Mouse (Mus musculus): ENCODE results near the gene Mprip. TPM values are rescaled to one million over a fixed set of nuclear protein-coding genes. Genes with fewer than 3 reads are reported as not detected.

Gene Mprip
- total RNA-seq, 1 experiment from 2014 or later, result 142 TPM

DNA sequence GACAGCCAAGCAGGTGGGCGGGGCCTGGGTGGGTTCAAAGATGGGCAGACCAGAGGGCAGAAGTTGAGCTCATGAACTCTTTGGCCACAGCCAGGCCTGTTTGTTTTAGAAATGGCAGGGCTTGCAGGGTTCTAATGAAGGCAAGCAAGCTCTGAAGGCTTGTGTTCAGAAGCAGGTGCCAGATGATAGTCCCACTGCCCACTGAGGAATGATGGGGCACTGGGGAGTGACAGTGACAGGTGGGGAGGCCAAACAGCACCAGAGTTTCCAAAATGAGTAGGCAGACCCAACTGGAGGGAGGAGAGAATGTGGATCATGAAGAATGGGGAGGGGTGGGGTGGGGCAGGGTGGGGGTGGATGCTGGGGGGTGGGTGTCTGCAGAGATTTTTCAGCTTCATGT, 144.2 kb downstream of the Mprip start:
- ATAC-seq (replicated peaks in 1 of 2; ENCODE audit: insufficient read depth in 1 of 2, low FRiP score in 2 of 2, low TSS enrichment in 1 of 2, low read depth in 1 of 2, poor library complexity in 2 of 2, severe bottlenecking in 2 of 2), result no peak

DNA sequence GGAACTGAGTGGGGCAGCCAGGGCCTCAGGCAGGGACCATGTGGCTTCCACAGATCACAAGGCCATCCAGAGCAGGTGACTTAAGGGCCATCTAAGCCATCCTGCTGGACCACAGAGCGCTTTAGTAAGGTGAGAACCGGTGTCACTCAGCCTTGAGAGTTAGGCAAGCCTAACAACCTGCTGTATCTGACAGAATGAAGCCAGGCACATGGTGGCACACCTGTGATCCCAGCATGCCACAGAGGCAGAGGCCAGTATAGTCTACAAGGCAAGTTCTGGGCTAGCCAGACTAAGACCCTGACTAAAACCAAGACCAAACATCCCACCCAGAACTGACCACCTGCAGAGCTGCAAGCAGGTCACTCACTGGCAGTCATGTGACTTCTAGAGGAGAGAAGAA, 144.6 kb downstream of the Mprip start:
- no peak for ATAC-seq (replicated peaks in 1 of 2; ENCODE audit: insufficient read depth in 1 of 2, low FRiP score in 2 of 2, low TSS enrichment in 1 of 2, low read depth in 1 of 2, poor library complexity in 2 of 2, severe bottlenecking in 2 of 2)

DNA sequence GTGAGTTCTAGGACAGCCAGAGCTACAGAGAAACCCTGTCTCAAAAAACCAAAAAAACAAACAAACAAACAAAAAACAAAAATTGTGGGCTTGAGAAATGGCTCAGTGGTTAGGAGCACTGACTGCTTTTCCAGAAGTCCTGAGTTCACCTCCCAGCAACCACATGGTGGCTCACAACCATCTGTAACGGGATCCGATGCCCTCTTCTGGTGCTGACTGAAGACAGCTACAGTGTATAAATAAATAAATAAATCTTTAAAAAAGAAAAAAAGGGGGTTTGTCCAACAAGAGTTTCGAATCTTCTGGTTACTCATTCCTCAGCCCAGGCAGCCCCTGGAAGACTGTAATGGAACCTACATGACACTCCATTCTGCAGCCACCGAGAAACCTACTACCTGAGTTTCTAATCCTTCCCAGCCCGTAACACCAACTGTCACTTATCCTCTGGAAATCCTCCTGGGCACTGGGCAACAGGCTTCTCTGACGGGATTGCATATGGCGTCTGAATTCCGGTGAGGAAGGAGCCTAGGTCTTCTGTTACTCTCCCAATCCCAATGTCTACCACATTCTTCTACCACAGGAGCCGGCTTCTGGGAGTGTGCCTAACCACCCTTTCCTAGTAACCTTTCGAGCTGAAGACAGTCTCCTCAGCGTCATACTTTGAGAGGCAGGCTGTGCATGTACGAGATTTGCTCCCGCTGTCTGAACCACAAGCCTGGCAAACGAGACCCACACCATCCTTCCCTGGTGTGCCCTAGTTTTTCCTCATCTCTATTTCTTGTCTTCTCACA, 147.3 kb downstream of the Mprip start:
- ATAC-seq (replicated peaks in 1 of 2; ENCODE audit: insufficient read depth in 1 of 2, low FRiP score in 2 of 2, low TSS enrichment in 1 of 2, low read depth in 1 of 2, poor library complexity in 2 of 2, severe bottlenecking in 2 of 2), result no peak

DNA sequence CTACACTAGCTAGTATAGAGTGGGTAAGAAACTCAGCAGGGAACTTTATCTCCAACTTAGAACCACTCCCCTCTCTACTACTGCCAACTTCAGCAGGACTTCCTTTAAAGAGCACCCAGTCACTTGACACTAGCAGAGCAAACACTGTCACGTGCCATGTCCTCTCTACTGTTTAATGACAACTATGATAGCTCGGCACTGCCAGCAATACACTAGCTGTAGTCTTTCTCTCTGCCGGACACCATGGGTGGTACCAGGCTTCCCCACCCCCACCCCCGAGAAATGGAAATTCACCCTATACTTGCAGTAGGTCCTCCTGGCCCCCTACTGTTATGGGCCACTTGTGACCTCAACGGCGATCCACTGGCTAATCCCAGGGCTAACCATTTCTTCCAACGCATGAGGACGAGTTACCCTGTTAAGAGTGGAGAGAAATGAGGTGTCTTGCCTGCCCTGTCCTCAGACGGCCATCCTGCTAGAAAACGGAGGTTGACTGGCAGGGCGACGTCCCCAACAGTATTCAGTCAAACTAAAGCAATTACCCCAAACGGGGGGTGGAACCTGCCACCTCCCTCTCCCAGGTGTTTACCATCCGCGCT, 148.1 kb downstream of the Mprip start:
- peak; percentile 41 to 42 for ATAC-seq (replicated peaks in 1 of 2; ENCODE audit: insufficient read depth in 1 of 2, low FRiP score in 2 of 2, low TSS enrichment in 1 of 2, low read depth in 1 of 2, poor library complexity in 2 of 2, severe bottlenecking in 2 of 2)

DNA sequence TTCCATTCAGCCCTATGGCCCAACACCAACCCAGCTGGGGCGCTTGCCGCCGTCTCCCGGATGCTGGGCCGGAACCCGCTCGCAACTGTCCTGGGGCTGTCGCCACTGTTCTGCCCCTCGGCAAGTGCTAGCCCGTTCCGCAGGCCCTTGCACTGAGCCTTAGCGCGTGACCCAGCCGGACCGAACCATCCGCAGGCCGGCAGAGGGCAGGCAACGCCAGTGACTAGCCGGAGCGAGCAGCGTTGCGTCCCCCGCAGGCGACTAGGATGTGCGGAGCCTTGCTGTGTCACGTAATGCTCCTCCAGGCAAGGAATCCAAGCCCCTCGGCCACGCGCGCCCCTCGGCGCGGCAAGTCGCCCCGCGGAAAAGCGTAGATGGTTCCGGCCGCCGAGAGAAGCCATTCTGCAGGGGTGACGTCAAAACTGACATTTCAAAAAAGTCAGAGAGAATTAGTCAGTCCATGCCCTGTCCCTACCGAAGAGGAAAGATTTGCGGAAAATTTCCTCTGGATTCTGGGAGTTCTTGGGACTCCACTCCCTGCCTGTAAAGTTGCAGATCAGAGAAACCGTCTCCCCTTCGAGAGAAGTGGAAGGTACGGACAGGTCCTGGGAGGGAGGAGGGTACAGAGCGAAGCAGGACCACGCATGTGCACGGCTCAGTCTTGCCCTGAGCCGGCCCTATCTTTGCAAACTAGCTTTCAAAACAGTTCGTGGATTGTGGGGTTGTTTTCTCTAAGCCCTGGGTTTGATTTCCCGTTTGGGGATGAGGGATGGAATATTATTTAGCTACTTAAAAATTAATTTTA, 148.8 kb downstream of the Mprip start, which contains the start of gene Flcn:
Flcn (minus strand) TSS at position 347 of the 805 bp plus-strand sequence.
- peak; percentile 90 for ATAC-seq (replicated peaks in 1 of 2; ENCODE audit: insufficient read depth in 1 of 2, low FRiP score in 2 of 2, low TSS enrichment in 1 of 2, low read depth in 1 of 2, poor library complexity in 2 of 2, severe bottlenecking in 2 of 2)

DNA sequence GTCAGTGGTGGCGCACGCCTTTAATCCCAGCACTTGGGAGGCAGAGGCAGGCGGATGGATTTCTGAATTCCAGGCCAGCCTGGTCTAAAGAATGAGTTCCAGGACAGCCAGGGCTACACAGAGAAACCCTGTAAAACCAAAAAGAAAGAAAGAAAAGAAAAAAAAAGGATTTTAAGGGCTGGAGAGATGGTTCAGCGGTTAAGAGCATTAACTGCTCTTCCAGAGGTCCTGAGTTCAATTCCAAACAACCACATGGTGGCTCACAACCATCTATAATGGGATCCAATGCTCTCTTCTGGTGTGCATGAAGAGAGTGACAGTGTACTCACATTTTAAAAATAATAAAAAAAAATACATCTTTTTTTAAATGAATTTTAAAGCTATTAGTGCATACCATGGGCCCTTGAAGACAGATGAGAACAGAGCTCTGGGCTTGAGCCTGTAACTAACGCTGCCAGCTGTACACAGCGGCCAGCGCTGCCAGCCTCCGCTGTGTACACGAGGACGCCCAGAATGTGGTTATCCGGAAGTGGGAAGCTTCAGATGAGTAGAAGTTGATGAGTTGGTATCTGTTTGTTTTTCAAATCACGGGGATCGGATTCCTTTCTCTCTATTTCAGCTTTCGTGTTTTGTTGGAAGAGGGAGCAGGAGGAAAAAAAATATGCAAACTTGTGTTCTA, 149.5 kb downstream of the Mprip start:
- no peak for ATAC-seq (replicated peaks in 1 of 2; ENCODE audit: insufficient read depth in 1 of 2, low FRiP score in 2 of 2, low TSS enrichment in 1 of 2, low read depth in 1 of 2, poor library complexity in 2 of 2, severe bottlenecking in 2 of 2)

DNA sequence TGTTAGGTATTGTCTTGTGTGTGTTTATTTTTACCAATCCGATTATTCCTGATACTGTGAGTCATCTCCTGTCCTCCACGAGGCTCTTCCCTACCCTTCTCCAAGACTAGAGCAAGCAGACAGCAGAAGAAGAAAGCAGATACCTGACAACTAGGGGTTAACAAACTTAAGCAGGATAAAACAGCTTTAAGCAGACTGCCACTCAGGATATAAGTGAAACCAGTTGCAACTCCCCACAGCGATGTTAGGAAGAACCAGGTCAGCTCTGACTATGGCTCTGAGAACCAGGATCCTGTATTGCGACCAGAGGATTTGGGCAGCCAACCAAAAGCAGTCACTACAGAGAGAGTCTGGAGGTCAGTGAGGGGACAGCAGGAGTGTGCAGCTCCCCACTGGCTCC, 150.1 kb downstream of the Mprip start:
- no peak for ATAC-seq (replicated peaks in 1 of 2; ENCODE audit: insufficient read depth in 1 of 2, low FRiP score in 2 of 2, low TSS enrichment in 1 of 2, low read depth in 1 of 2, poor library complexity in 2 of 2, severe bottlenecking in 2 of 2)

DNA sequence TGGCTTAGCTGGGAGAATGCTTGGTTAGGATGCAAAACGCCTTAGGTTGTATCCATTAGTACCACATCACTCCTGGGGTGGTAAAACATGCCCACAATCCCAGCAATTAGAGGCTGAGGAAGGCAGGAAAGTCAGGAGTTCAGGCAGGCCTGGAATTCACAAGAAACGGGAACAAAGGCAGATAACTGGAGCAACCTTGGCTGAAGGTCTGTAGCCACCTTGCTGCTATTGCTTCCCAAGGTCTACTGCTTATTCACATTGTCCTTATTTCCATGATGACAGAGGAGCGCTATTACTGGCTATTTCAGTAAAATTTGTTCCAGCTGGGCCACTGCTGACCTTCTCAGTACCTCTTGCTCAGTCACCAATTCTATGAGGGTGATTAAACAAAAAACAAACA, 152.2 kb downstream of the Mprip start:
- no peak for ATAC-seq (replicated peaks in 1 of 2; ENCODE audit: insufficient read depth in 1 of 2, low FRiP score in 2 of 2, low TSS enrichment in 1 of 2, low read depth in 1 of 2, poor library complexity in 2 of 2, severe bottlenecking in 2 of 2)

DNA sequence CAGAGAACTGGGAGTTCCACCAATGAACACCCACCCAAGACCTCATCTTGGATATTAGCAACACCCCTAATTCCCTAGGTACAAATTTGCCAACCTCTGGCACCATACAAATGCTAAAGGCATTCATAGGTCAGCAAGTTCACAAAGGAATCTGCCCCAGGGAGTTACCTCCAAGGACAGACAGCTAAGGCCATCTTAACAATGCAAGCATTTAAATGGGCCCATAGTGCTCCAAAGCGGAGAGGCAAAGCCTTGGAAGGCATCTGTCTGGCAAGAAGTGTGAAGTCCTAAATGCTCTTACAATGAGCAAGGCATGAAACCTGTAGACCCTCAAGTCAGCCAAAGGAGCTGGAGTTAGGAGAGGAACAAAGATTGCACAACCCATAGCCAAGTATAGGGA, 153.2 kb downstream of the Mprip start:
- ATAC-seq (replicated peaks in 1 of 2; ENCODE audit: insufficient read depth in 1 of 2, low FRiP score in 2 of 2, low TSS enrichment in 1 of 2, low read depth in 1 of 2, poor library complexity in 2 of 2, severe bottlenecking in 2 of 2), result no peak

DNA sequence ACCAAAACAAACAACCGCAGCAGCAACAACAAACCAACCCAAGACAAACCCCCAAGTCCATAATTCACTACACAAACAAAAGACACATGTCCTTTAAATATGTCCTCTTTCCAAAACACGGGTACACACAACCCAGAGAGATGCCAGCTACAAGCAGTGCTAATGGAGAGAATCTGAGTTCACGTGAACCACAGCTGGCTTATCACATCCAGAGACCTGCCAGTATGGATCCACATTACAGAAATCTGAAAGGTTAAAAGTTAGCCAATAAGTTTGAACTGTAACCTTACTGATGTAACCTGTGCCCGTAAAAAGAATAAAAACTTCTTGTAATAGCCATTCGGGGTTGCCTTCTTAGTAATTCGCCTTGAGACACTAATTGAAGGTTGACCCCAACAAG, 153.8 kb downstream of the Mprip start:
- ATAC-seq (replicated peaks in 1 of 2; ENCODE audit: insufficient read depth in 1 of 2, low FRiP score in 2 of 2, low TSS enrichment in 1 of 2, low read depth in 1 of 2, poor library complexity in 2 of 2, severe bottlenecking in 2 of 2), result no peak

DNA sequence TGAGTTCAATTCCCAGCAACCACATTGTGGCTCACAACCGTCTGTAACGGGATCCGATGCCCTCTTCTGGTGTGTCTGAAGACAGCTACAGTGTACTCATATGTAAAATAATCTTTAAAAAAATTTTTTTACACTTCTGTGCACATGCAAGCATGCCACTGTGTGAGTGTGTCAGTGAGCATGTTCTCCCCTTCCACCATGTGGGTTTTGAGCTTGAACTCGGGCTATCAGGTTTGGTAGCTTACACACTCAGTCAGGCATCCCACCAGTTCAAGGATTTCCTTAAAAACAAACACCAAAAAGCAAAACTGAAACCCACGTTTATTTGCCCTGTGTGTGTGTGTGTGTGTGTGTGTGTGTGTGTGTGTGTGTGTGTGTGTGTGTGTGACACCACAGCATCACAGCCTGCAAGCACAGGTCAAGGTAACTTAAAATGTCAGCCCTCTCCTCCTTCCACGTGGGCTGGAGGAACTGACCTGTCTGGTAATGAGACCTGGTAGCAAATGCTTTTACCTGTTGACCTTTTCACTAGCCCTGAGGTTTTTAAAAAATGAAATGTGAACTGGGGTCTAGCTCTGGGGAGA, 154.5 kb downstream of the Mprip start:
- no peak for ATAC-seq (replicated peaks in 1 of 2; ENCODE audit: insufficient read depth in 1 of 2, low FRiP score in 2 of 2, low TSS enrichment in 1 of 2, low read depth in 1 of 2, poor library complexity in 2 of 2, severe bottlenecking in 2 of 2)

DNA sequence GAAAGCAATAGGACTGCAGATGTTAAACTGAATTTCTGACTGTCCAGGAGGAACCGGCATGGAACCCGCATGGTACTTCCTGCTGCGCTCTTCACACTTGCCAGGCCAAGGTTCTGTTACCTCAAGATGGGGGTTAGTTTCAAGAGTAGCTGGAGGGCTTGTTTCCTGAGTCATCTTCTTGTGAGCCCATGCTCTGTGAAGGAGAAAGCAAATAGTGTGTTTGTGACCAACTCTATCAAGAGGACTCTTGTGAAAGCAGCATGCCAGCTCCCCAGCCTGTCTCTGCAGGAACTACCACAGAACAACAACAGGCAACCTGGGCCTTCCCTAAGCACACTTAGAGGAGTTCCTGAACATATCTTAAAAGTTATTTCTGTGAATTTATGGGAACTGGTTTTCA, 156.8 kb downstream of the Mprip start:
- ATAC-seq (replicated peaks in 1 of 2; ENCODE audit: insufficient read depth in 1 of 2, low FRiP score in 2 of 2, low TSS enrichment in 1 of 2, low read depth in 1 of 2, poor library complexity in 2 of 2, severe bottlenecking in 2 of 2), result no peak

DNA sequence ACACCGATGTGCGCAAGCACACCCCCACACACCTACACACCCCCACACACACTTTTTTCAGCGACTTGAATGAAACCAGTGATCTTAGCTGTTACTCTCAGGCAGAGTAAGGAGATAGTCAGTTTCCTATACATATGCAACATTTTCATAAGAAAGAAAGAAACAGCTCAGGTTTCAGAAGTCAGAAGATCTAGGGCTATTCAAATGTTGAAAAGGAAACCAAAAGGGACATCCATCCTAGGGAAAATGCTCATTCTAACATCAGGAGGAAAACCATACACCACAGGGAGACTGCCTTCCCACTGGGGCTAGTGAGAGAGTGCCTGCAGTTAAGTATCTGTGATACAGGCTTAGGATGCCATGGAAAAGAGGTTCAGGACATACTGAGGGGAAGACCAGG, 160.5 kb downstream of the Mprip start:
- no peak for ATAC-seq (replicated peaks in 1 of 2; ENCODE audit: insufficient read depth in 1 of 2, low FRiP score in 2 of 2, low TSS enrichment in 1 of 2, low read depth in 1 of 2, poor library complexity in 2 of 2, severe bottlenecking in 2 of 2)

Other genes starting within 250 kb of the Mprip start
- gene Jmjd4, start 211.3 kb upstream of the Mprip start, total RNA-seq (2017), result 5.3 and 7.8 TPM in 2 replicates
- 9.7 and 16.4 TPM in 2 replicates for gene Snap47, start 210.1 kb upstream of the Mprip start, total RNA-seq (2017)
- gene Zfp867, start 188.8 kb upstream of the Mprip start, total RNA-seq (2017), result 5.9 and 7.9 TPM in 2 replicates
- gene Zkscan17, start 134.6 kb upstream of the Mprip start, total RNA-seq (2017), result 18.3 and 20.8 TPM in 2 replicates
- gene Nlrp3, start 119.7 kb upstream of the Mprip start, total RNA-seq (2017), result 3.2 and 4.9 TPM in 2 replicates
- gene Olfr222, start 85.1 kb upstream of the Mprip start, total RNA-seq (2017), result not detected in 2 replicates
- gene Olfr223, start 68.0 kb upstream of the Mprip start, total RNA-seq (2017), result not detected in 2 replicates
- 3.7 and 4.4 TPM in 2 replicates for gene Pld6, start 126.3 kb downstream of the Mprip start, total RNA-seq (2017)
- gene Flcn, start 148.7 kb downstream of the Mprip start, total RNA-seq (2017), result 24.5 and 27.3 TPM in 2 replicates
- gene Nt5m, start 178.1 kb downstream of the Mprip start, total RNA-seq (2017), result 11.1 and 16.7 TPM in 2 replicates
- 172 and 186 TPM in 2 replicates for gene Cops3, start 178.5 kb downstream of the Mprip start, total RNA-seq (2017)

All from hematopoietic stem cell, adult 5-6 weeks (primary cell).